Mouse (Mus musculus): Measurements from ENCODE around the gene Ptprg. TPM values are rescaled to one million over a fixed set of nuclear protein-coding genes. Genes with fewer than 3 reads are reported as not detected.

The Ptprg gene
- total and polyA plus RNA-seq, 3 experiments: not detected

DNA sequence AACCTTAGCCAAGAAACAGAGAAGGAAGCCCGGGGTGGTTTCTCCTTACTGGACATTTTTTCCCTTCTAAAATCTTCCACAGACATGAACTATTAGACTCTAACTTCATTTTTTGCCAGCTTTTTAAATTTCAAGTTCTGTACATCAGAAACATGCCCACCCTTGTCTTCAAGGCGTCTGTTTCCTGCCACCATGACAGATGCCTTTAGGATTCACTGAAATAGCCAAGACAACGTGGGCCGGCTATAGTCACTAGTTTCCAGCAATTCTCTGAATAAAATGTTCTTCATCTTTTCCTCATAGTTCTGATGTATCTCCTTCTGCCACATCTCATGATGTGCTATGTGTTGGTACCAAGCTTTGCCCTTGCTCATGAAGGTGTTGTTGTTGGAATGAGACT is 450.7 kb downstream of the Ptprg start:
- H3K27me3 ChIP-seq (ENCODE audit: control insufficient read depth in 1 of 2, insufficient read depth in 2 of 2, low read length in 2 of 2): no peaks in the 10 kb centered on the region
- no peaks in the 10 kb centered on the region for H3K36me3 ChIP-seq (ENCODE audit: control insufficient read depth in 1 of 2, insufficient read depth in 2 of 2, low read length in 2 of 2)
- no peaks in the 10 kb centered on the region for H3K9me3 ChIP-seq (replicated peaks; ENCODE audit: insufficient read depth, low read length)
- DNase-seq (ENCODE audit: low read depth, low spot score): no peak
- H3K9ac ChIP-seq (ENCODE audit: control insufficient read depth, low read depth, low read length, poor library complexity, severe bottlenecking): no peak overlapping the region
- H3K79me2 ChIP-seq (ENCODE audit: control insufficient read depth, insufficient read depth, low read length, poor library complexity): no peaks in the 10 kb centered on the region
- TF ChIP-seq TBP (IDR thresholded peaks at IDR 0.05; ENCODE audit: low read depth, low read length) (no peak), ZMIZ1 (IDR thresholded peaks at IDR 0.05; ENCODE audit: low read depth, low read length) (no peak), SMC3 (IDR thresholded peaks at IDR 0.05; ENCODE audit: low read depth, low read length) (no peak), POLR2A (IDR thresholded peaks at IDR 0.05; ENCODE audit: control insufficient read depth in 1 of 2, insufficient read depth in 1 of 2, low read depth in 1 of 2, low read length in 2 of 2, poor library complexity in 1 of 2) (no peak), POLR2AphosphoS5 (IDR thresholded peaks at IDR 0.05; ENCODE audit: borderline replicate concordance, low read depth, low read length) (no peak)
- H3K4me3 ChIP-seq (ENCODE audit: control insufficient read depth in 1 of 2, insufficient read depth in 1 of 2, low read depth in 2 of 2, low read length in 2 of 2): no peak overlapping the region
- no peaks in the 10 kb centered on the region for H3K4me1 ChIP-seq (ENCODE audit: control insufficient read depth in 1 of 2, insufficient read depth in 2 of 2, low read length in 2 of 2)
- no peak overlapping the region for H3K27ac ChIP-seq (ENCODE audit: control insufficient read depth, low read depth, low read length)

DNA sequence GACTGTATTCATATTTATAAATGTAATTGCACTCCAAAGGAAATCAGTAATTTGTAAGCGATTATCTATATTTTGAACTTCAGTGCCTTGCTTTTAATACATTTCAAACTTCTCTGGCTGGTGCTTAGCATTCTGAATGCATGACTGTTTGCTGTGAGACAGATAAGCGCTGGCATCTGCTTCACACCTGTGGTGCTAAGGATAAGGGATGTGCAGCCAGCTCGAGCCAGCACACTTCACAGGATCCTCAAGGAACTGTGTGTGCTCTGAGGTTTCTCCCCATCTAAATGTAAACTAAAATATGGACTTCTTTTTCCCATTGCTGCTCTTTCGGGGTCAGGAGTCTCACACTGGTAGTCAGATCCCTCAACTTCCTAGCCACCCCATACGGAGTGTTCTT is 458.4 kb downstream of the Ptprg start:
- no peaks in the 10 kb centered on the region for H3K27me3 ChIP-seq (ENCODE audit: control insufficient read depth in 1 of 2, insufficient read depth in 2 of 2, low read length in 2 of 2)
- H3K4me1 ChIP-seq (ENCODE audit: control insufficient read depth in 1 of 2, insufficient read depth in 2 of 2, low read length in 2 of 2): no peaks in the 10 kb centered on the region
- H3K27ac ChIP-seq (ENCODE audit: control insufficient read depth, low read depth, low read length): no peak overlapping the region
- H3K9me3 ChIP-seq (replicated peaks; ENCODE audit: insufficient read depth, low read length): no peaks in the 10 kb centered on the region
- DNase-seq (ENCODE audit: low read depth, low spot score): no peak
- no peaks in the 10 kb centered on the region for H3K79me2 ChIP-seq (ENCODE audit: control insufficient read depth, insufficient read depth, low read length, poor library complexity)
- H3K36me3 ChIP-seq (ENCODE audit: control insufficient read depth in 1 of 2, insufficient read depth in 2 of 2, low read length in 2 of 2): no peaks in the 10 kb centered on the region
- no peak overlapping the region for H3K9ac ChIP-seq (ENCODE audit: control insufficient read depth, low read depth, low read length, poor library complexity, severe bottlenecking)
- TF ChIP-seq SMC3 (IDR thresholded peaks at IDR 0.05; ENCODE audit: low read depth, low read length) (no peak), BHLHE40 (IDR thresholded peaks at IDR 0.05; ENCODE audit: borderline replicate concordance, low read depth, low read length) (no peak), CTCF (IDR thresholded peaks at IDR 0.05 in 2 of 3, conservative IDR thresholded peaks at IDR 0.05 in 1 of 3; ENCODE audit: control insufficient read depth in 1 of 3, insufficient read depth in 1 of 3, low read depth in 2 of 3, low read length in 3 of 3, poor library complexity in 1 of 3, severe bottlenecking in 1 of 3) (no peak), MXI1 (IDR thresholded peaks at IDR 0.05; ENCODE audit: low read depth, low read length) (no peak), JUND (IDR thresholded peaks at IDR 0.05; ENCODE audit: low read depth, low read length) (no peak)
- no peak overlapping the region for H3K4me3 ChIP-seq (ENCODE audit: control insufficient read depth in 1 of 2, insufficient read depth in 1 of 2, low read depth in 2 of 2, low read length in 2 of 2)

DNA sequence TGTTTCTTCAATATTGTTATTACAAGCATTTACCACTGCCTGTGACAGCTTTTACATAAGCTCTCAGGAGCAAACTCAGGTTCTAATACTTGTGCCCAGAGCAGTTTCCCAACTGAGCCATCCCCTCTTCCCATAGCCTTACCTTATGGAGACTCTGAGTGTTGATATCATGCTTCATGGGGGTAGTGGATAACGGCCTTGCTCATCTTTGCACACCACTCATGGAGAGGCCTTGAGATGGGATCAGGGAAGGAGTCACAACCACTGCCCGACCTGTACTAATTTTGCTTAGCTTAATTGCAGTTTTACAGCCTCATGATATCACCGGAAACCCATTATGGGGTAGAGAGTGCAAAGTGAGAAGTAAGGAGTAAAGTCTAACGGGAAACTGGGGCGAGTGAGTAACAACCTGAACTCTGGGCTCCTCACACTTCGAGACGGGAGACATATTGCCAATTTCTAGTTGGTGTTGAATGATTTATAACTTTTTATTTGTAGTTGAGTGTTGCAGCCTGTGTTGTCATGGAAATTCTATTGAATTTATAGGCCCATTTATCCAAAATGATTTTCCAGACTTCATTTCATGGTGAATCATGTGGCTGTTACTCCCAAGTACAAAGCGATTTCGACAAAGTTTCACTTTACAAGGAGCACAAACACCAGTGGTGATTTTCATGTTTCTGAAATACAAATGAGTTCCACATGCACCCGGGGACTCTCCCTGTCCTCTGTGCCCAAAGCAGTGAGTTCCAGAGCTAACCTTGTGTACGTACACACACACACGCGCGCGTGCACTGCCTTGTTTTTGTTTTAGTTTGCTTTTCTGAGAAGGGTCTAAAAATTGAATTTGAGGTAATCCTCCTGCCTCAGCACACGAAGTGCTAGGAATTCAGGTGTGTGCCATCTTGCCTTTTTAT is 472.7 kb downstream of the Ptprg start:
- H3K9me3 ChIP-seq (replicated peaks; ENCODE audit: insufficient read depth, low read length): no peaks in the 10 kb centered on the region

More for the DNA sequence above, 472.7 kb downstream of the Ptprg start:
- Histone ChIP-seq H3K36me3 (ENCODE audit: control insufficient read depth in 1 of 2, insufficient read depth in 2 of 2, low read length in 2 of 2) (no peaks in the 10 kb centered on the region), H3K27me3 (ENCODE audit: control insufficient read depth in 1 of 2, insufficient read depth in 2 of 2, low read length in 2 of 2) (no peaks in the 10 kb centered on the region; a peak in 1 of 4 replicates), H3K4me3 (ENCODE audit: control insufficient read depth in 1 of 2, insufficient read depth in 1 of 2, low read depth in 2 of 2, low read length in 2 of 2) (no peak overlapping the region), H3K9ac (ENCODE audit: control insufficient read depth, low read depth, low read length, poor library complexity, severe bottlenecking) (no peak overlapping the region), H3K79me2 (ENCODE audit: control insufficient read depth, insufficient read depth, low read length, poor library complexity) (no peaks in the 10 kb centered on the region), H3K27ac (ENCODE audit: control insufficient read depth, low read depth, low read length) (no peak overlapping the region), H3K4me1 (ENCODE audit: control insufficient read depth in 1 of 2, insufficient read depth in 2 of 2, low read length in 2 of 2) (no peaks in the 10 kb centered on the region)
- no peak for DNase-seq (ENCODE audit: low read depth, low spot score)
- TF ChIP-seq USF1 (IDR thresholded peaks at IDR 0.05; ENCODE audit: low read depth, low read length): no peak
- TF ChIP-seq MAZ (IDR thresholded peaks at IDR 0.05; ENCODE audit: low read depth, low read length): no peak
- TF ChIP-seq CTCF (IDR thresholded peaks at IDR 0.05 in 2 of 3, conservative IDR thresholded peaks at IDR 0.05 in 1 of 3; ENCODE audit: control insufficient read depth in 1 of 3, insufficient read depth in 1 of 3, low read depth in 2 of 3, low read length in 3 of 3, poor library complexity in 1 of 3, severe bottlenecking in 1 of 3): no peak
- no peak for TF ChIP-seq ZC3H11A (IDR thresholded peaks at IDR 0.05; ENCODE audit: low read depth, low read length)
